Mouse (Mus musculus): ENCODE measurements around the gene Unc5b. TPM values are rescaled to one million over a fixed set of nuclear protein-coding genes. Genes with fewer than 3 reads are reported as not detected.

The Unc5b gene
- polyA plus RNA-seq (2012; ENCODE audit: low replicate concordance): 0.12 and 0.39 TPM in 2 replicates

DNA sequence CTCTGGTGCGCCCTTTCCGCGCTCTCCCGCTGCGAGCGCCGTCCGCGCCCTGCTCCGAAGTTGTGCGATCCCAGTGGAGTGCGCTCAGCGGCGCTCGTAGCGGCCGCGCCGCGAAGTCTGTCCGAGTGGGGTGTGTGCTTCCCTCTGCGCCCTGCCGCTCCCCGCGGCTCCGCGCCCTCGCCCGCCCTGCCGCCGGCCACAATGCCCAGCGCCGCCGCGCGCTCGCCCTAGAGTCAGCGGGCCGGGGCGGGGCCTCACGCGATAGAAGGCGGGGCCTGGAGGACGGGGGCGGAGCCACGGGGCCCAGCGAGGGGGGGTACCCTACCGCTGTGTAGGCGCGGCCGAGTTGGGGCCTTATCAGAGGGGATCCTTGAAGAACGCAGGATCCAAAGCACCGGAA lies at the start of gene Unc5b:
TSS of gene Unc5b (minus strand) at position 203 of the 400 bp plus-strand sequence.

DNA sequence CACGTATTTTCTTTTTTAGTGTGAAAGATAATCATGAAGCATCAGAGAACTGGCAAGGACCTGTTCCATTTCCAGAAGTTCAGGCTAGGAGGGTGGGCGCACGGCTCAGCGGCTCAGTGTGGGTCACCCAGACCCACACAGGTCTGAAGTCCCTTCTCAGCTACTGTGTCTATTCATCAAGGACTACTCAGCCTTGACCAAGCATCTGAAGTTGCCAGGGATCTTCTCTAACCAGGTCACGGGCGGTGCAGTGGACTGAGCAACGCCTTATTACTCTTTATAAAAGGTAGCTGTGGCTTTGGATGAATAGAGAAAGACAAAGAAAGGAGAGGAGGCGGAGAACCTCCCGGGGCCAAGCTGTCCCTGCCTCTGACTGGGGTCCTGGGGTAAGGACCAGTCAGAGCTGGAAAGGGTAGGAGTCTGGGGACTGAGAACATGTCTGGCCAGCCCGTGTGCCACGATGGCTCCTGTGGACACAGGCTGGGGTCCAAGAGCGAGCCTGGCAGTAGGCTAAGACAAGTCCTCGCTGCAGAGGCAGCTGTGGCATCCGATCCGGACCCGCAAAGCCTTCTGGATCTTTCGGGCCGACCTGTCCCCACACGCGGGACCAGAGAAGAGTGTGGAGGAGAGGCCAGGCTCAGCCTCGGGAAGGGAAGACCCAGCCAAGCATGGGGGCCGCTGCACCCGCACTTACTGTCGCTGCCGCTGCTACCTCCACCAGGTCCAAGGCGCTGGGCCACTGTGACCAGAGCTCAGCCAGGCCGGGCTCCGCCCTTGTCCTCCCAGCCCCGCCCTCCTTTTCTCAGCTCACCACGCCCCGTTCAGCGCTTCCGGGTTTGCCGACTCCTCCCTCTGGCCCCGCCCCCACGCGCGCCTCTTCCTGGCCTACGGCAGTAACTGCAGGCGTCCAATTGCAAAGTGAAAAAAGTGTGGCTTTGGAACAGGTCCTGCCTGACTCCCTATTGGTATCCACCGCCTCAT lies 79.1 kb downstream of the Unc5b start, which contains the start of gene Slc29a3:
TSS of gene Slc29a3 (minus strand) at position 755 of the 981 bp plus-strand sequence.

Other genes with a start within 250 kb of the Unc5b start
- 0.55 and 0.69 TPM in 2 replicates for gene Cdh23, start 135.1 kb downstream of the Unc5b start, polyA plus RNA-seq (2012; ENCODE audit: low replicate concordance)
- gene Slc29a3, start 78.8 kb downstream of the Unc5b start, polyA plus RNA-seq (2012; ENCODE audit: low replicate concordance): 4.7 and 24.1 TPM in 2 replicates